Mouse (Mus musculus) left cerebral cortex, adult 18-20 months (tissue): Measurements from ENCODE around the gene Haus3. TPM values are rescaled to one million over a fixed set of nuclear protein-coding genes. Genes with fewer than 3 reads are reported as not detected.

Experiments used
- DNase-seq, 2 experiments: peaks; one replicate each; pipeline ENCODE4 v3.0.0; 2021 to 2022; ENCODE audit warnings: low spot score in 2 of 2, mixed read lengths in 1 of 2
- total RNA-seq, 2 experiments: library from RNA; stranded (reverse); gene quantifications; 2 replicates each; pipeline ENCODE4 v1.2.3; 2021

The Haus3 gene
- total RNA-seq, 2 experiments from 2014 or later, result 7.8 to 8.6 TPM

DNA sequence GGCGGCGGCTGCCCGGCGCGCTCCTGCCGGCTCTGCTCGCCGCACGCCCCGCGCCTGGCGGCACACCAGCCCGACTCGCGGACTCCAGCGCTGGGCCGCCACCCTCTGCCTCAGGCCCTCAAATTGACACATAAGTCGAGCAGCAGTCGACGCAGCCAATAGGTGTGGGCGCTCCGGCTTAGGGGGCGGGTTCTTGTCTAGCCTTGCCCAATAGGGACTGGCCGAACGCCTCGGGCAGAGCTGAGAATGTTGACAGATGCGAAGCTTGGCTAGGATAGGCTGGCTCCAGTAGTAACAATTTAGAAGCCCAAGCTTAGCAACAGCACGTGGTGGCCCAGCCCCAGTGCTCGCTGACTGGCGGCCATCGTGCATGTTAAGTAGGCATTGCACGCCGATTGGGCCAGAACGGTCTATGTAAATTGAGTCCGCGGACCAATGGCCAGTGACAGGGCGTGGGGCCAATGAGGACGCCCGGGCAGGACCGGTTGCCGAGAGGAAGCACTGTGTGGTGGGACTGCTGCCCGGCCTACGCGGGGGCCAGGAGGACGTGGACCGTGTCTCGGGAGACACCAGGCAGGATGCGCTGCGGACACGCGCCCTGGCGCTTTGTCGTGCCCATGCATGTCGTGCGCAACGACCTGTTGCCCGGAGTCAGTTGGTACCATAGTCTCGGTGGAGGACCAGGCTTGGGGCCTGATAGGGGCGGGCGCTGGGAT lies 18.4 kb upstream of the Haus3 start, which contains the start of gene Mxd4:
Mxd4 (minus strand) TSS at position 120 of the 716 bp plus-strand sequence.
- peak; percentile 98 to 99 for DNase-seq

DNA sequence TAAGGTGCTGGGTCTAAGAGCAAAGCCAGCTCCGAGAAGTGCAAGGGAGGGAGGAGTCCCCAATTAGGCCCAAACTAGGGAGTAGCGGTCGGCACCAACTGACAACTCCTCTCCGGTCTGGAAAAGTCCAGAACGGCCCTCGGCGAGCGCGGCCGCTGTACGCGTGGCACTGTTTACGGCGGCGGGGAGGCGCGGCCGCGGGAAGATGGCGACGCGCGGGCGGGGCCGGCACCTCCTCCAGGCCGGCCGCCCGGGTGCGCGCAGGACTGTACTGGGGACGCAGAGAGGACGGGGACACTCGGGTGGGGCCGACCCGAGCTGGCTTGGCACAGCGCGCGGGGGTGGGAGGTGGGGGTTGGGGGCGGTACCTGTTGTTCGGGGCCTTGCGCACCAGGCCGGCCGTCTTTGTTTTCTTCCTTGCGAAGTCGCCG lies 17.6 kb upstream of the Haus3 start:
- peak; percentile 31 to 65 for DNase-seq

DNA sequence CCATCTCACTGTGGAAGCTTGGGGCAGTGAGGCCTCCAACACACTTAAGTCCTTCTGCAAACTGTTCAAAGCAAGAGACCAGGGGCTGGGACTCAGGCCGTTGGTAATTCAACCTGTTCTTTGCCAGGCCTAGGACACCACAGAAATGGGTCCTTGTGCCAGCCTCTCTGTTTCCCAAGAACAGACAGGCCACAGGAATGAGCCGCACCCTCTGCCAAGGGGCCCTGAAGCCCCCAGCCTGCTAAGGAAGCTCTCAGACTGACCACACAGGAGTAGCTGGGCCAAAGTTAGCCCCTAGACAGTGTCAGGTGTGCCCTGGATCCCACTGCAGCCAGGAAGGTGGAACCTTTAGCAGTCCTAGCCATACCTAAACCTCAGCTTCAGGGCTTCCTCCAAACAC lies 17.1 kb upstream of the Haus3 start:
- DNase-seq, result no peak

DNA sequence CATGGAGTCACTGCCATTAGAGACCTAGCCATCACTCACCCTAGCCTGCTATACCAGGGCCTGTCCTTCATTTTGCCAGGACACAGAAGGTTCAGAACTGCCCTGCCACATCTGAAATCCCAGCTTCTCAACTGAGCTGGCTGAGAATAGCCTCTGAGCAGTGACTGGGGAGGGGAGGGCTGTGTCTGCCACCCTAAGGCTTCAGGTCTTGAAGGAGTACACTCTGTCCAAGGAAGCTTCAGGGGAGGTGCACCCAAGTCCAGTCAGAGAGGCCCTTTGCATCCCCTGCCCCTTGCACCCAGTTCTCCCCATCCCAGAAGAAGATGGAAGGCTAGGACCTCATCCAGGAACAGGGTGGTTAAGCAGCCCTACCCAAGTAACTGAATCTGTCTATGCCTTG lies 16.5 kb upstream of the Haus3 start:
- DNase-seq, result no peak

DNA sequence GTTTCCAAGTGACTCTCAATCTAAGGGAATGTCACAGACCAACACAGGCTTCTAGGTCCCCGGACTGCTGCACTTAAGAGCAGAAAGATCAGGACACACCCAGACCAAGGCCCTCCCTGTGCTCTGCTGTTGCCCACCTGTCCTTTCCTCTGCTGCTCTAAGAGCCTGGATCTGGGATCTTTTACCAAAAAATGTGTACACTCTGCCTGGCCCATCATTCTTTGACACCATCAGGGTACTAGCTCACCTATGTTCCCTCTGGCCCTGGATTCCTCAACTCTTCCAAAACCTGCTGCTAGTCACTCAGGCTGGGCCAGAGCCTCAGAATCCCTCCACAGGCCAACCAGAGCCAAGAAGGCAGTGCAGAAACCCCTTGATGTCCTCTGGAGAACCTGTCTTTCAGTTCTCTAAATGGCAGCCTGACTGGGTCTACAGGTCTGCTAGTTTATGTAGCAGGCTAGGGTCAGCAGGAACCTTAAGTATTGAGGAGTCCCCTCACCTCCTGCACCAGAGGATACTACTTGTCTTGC lies 15.8 kb upstream of the Haus3 start:
- no peak for DNase-seq

DNA sequence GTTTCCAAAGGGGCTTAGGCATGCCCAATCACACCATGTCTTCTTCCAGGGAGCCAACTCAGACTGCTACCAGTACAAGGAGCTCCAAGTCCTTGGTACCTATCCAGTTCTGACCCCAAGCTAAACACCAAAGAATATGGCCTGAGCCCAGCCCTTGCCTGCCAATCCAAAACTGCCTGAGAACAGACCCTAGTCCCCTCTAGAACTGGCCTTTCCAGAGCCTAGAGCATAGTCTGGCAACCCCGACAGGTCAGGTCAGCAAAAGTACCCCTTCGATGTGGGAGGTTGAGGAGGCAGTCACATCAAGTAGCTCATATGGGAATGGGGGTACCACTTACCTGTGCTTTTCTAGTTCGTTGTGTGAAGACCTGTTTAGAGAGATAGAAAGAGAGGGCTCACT lies 14.6 kb upstream of the Haus3 start:
- DNase-seq, result peak in 1 of 2 experiments; percentile 1

DNA sequence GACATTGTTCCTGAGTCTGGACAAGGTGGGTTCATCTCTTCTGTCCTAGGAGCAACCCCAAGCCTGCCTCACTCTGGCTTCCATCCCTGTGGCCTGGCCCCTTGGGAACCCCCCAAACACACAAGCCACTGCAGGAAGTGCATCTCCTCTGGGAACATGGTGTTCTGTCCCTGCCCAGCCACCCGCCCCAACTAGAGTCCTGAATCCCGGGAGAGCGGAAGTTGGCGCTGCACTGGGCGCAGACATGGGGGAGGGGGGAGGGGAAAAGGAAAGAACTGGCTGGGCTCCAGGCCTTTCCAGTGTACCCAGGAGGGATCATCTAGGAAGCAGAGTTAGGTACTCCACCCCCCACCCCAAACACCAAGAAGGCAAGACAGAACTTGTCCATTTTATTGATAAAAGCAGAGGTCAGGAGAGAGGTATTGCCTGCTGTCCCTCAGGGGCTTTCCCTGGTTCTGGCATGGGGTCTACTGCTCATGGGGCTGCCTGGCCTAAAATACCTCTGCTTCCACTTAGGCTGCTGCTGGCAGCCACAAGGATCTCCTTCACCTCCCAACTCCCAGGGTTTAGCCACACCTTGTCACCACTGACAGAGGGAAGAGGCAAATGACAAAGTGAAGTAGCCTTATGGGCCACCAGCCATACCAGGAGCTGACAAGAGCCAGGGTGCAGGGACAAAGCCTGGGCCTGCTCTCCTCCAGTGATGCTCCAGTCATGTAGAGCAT lies 14.0 kb upstream of the Haus3 start:
- DNase-seq, result peak; percentile 6 to 23

DNA sequence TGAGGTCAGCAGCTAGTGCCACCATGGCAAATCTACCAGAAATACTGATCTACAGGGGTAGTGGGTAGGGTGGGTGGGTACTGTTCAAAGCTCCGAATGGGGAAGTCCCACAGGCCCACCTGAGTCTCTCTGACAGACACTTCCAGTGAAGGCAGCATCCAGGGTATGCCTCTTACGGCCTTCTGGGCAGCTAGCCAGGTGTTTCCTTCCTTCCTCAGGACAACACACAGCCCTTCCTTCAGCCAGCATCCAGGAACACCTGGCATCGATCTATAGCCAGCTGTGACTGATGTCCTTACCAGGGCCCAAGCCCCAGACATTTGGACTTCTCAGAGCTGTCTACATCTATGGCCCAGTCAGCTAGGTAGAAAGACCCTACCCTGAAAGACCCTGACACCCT lies 13.2 kb upstream of the Haus3 start:
- peak; percentile 1 for DNase-seq

DNA sequence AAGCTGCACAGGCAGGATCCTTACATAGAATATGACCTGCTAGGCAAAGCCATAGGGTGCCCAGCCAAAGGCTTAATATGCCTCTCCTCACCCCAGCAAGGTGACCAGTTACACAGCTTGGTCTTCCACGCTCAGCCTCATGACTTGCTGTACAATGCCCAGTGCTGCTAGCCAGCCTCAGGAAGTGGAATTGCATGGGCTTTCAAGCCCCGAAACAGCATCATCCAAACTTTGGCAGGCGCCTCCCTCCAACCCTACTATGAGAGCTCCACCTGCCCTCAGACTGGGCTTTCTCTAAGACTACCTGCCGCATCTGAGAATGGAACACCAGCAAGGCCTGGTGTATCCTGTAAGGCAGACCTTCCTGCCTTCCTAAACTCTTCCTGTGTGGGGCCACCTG lies 8.5 kb upstream of the Haus3 start:
- no peak for DNase-seq

DNA sequence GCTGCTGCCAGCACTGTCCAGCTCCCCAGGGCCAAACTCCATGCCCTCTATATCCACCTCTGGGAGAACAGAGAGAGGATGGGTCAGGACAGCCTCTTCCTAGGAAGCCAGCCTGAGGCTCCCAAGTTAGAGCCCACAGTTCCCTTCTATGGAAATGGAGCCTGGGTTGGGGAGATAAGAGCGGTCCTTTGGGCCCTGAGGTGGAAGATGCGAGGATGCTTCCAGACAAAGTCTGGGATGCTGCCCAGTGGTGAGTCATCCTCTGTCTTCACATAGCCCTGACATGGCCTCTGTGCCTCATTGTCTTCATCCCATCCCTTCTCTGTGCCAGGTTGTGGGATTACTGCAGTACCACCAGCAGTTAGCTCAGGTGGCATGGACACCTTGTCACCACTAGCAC lies 7.8 kb upstream of the Haus3 start:
- peak in 1 of 2 experiments; percentile 1 for DNase-seq

DNA sequence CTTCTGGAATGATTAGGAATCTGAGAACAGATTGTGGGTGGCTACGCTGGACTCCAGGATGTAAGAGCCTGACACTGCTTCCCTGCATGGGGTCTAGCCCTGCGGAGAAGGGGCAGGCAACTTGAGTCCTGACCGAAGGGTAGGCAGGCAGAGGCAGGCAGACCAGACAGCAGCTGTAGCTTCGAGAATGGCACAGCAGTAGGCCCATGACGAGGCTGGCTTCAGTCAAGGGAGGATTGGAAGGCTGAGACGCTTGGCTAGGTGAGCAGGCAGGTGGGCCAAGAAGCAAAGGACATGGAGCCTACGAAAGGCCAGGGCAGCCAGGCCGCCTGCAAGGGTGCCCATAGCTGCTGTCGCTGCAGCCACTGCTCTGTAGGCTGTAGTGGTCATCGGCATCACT lies 7.4 kb upstream of the Haus3 start:
- DNase-seq, result peak in 1 of 2 experiments; percentile 1

DNA sequence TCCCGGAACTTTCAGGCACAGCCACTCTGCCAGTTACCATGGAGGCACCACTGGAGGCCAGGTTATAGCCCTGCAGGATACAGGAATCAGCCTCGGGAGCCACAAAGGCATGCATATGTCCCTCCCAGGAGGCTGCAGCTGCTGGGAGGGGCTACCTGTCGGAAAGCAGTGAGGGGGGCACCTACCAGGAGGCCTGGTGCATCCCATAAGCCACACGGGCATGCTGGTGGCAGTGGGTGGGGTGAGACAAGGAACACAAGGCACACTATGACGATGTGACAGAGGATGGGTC lies 6.0 kb upstream of the Haus3 start:
- peak in 1 of 2 experiments; percentile 1 for DNase-seq

DNA sequence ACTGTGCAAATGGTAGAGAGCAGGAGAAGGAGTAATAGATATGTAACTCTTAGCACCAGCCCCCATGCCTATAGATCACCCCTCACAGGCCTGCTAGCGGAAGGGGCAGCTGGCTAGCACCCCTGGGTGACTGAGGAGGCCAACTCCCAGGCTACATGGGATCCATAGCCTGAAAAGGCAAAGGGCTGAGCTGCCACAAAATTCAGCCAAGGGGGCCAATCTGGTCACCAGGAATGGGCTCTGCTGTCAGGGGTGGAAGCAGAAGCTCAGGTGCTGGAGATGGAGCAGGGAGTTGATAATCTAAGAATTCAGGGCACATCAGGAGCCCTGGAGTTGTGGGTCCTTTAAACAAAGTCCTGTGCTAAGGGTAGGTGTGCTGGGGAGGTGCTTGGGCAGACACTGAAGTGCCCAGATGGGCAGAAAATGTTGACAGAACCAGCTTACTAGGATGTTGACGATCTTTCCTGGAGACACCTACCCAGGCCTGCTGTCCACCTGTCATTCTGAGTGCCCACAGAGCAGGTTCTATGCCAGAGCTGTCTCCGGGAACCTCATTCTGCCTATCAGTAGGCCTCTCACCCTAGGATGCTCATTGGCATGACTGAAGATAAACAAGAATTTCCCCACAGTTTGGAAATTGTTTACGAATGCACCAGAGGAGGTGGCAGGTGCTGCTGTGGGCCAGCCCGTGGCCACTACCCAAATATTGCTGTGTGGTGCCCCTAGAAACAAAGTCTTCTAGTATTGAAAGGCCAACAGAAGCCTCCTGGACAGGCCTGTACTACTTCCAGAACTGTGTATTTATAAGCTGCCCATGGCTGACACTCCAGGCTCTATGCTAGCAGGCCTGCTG lies 5.4 kb upstream of the Haus3 start:
- DNase-seq, result peak in 1 of 2 experiments; percentile 1

DNA sequence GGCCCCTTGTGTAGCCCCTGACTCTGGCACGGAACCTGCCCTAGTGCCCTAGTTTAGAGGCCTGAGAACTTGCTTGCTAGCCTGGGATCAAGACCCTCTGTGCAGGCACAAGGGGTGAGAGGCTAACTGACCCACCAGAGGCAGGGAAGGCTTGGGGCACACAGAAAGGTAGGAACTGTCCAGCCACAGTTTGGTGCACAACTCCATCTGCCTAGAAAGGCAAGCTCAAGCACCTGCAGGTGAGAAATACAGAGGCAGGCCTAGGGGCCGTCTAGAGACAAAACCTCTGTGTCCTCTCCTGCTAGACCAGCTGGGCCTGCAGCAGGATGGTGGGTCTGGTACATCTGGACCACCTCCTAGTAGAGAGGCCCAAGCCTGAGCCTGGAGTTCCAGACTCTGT lies 4.7 kb upstream of the Haus3 start:
- peak in 1 of 2 experiments; percentile 2 for DNase-seq

DNA sequence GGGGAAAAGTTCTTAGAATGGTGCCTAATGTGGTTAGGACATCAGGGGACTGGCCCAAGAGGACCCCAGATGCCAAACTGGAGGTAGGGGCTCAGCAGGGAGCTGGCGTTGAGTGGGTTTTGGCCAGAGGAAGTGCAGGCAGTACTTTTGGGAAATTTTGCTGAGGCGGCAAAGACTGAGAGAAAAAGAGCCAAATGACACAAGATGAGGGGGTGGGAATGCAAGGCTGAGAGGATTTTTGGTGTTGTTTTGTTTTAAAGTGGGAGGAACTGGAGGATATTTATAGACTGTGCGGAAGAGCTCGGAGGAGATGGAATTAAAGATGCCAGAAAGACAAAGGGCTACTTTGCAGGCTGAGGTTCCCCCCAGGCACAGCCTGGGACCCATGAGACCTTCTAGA lies 1.4 kb upstream of the Haus3 start:
- no peak for DNase-seq

DNA sequence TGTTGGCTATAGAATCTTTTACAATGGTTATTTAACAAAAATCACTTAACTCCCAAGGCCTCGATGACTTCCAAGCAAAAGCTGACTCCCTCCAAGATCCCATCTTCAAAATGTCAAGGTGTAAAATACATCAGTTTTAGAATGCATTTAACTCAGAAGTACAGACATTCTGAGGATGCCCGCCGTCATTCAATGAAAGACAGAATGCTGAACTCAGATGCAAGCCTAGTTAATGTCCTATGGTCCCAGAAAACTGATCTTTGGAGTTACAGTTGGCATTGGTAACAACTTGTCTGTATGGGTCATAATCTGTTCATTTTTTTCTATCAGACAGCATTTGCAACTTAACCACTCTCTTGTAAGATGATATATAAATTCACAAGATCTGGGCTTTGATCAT lies 627 bp upstream of the Haus3 start:
- no peak for DNase-seq

DNA sequence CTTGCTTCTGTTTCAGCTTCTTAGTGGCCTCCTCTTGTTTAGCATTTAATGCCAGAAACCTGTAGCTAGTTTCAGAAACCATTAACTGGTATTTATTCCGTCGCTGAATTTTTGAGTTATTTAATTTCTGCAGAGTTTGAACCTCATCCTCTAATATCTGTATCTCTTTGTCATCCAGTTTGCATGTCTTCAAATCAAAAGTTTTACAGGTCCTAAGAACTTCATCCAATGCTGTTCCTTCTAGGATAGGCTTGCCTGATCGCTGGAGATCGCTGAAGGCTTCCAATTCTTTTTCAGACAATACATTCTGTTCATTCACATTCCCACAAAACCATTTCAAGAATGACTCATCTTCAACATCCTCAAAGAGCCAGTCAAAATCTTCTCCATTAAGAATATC lies 1.5 kb downstream of the Haus3 start:
- no peak for DNase-seq

DNA sequence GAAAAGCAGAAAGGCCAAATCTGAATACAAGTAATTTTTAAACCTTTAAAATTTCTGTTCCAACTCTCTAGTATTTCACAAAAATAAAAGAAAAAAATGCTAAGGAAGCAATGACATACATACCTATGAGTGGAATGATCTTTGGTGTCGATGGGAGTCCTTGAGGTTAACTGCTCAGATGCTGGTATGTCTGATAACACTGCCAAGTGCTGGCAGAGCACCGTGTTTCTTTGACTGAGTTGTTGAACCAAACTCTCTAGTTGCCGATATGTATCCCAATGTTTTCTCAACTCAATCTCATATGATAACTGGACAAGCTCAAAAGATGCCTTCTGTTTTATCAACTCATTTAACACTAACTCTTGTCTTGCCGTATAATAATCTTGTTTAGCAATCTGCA lies 3.5 kb downstream of the Haus3 start:
- no peak for DNase-seq

DNA sequence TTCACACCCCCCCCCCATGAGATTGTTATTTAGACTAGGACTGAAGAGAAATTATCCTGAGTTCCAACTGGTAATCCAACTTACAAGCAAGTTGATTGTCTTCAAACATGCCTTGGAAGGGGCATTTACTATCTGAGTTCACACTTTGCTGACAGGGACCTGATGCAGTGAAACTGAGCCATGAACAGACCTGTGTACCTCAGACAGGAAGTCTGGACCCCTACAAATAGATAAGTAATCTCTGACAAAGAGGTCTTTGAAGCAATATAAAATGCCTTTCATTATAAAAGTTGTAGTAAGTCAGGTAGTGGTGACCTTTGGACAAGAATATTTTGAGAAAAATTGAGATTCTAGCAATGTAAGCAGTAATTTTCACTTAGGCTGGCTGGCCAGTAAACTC lies 20.9 kb downstream of the Haus3 start:
- DNase-seq, result no peak

DNA sequence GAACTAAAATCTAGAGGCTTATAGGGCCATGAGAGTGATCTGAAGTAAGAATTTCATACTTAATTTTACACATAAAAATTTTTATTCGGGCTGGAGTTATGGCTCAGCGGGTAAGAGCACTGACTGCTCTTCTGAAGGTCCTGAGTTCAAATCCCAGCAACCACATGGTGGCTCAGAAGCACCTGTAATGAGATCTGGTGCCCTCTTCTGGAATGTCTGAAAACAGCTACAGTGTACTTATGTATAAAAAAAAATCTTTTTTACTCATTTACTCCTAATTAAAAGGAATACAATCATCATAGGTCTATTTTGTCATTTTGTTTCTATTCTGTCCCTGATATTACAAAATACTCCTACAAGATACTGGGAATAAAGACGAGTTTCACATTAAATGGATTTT lies 21.8 kb downstream of the Haus3 start:
- no peak for DNase-seq

DNA sequence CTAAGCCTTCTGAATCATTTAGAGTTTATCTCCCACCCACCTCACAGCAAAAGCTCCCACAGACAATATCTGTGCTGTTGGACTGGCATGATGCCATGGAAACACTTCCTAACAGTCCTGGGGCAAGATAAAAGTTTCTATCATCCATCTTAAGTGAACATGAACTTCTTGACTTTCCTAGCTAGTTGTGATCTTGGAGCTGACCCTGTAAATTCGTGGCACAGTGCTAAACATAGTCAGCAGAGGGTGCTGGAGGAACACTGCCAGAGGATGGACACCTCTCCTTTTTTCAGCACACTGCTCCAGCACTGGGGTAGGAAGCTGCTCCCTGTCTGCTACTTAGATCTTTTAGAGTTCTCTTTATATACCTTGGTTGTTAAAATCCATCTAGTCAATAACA lies 29.6 kb downstream of the Haus3 start:
- DNase-seq, result peak; percentile 7 to 11

DNA sequence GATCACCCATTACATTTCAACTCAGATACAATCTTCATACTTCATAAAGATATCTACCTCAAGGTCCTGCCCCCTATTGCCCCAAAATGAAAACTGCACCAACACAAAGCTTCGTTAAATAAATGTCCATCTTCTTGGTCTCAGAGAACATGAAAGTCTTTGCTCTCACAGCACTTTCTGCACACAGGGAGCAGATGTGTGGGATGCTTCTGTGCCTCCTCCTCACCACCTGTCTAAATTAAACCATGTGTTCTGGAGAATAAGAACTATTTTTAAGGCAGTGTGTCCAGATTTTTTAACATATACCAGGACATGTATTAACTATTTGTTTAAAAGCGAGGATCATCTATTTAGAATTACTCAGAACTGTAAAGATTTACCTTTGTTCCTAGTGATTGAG lies 36.6 kb downstream of the Haus3 start:
- peak; percentile 2 to 6 for DNase-seq
